Mouse (Mus musculus) right cerebral cortex, adult 2 months (tissue): ENCODE data around the gene Fscb.
A peak's percentile ranks its signal among the peaks of the same experiment; 100 is the strongest.

Experiments
- DNase-seq, 2 experiments: peaks; one replicate each; pipeline ENCODE4 v3.0.0; 2021 to 2022; ENCODE audit warnings: low spot score in 2 of 2

The Fscb gene

GRCm38 (mm10) chr12:64474590-64474989 lies at the start of gene Fscb:
Gene Fscb, minus strand, starts transcription at chr12:64474690.
- DNase-seq, result no peak

GRCm38 (mm10) chr12:64516775-64517174 lies 42.3 kb upstream of the Fscb start:
- DNase-seq, result no peak

GRCm38 (mm10) chr12:64513439-64513838 lies 38.9 kb upstream of the Fscb start:
- DNase-seq, result no peak

GRCm38 (mm10) chr12:64497706-64498105 lies 23.2 kb upstream of the Fscb start:
- DNase-seq, result no peak

- DNase-seq, result no peak
Observed at GRCm38 (mm10) chr12:64473615-64474014, 875 bp downstream of the Fscb start.

GRCm38 (mm10) chr12:64473136-64473535 lies 1.4 kb downstream of the Fscb start:
- no peak for DNase-seq

- no peak for DNase-seq
Observed at GRCm38 (mm10) chr12:64455228-64455627, 19.3 kb downstream of the Fscb start.

- peak; percentile 5 to 10 for DNase-seq
Observed at GRCm38 (mm10) chr12:64449911-64450310, 24.6 kb downstream of the Fscb start.

- DNase-seq, result peak in 1 of 2 experiments; percentile 2
Observed at GRCm38 (mm10) chr12:64436675-64437074, 37.8 kb downstream of the Fscb start.
